Mouse (Mus musculus) erythroblast, embryonic 14.5 days (primary cell): ENCODE results near the gene Fhad1.

ENCODE experiments used
- GATA1 ChIP-seq: IDR thresholded peaks from 2 replicates; pipeline ENCODE4 v1.6.1; 2012; ENCODE audit warnings: low read length, inconsistent platforms, mixed read lengths
- TAL1 ChIP-seq: IDR thresholded peaks from 3 replicates; pipeline ENCODE4 v1.6.1; 2012; ENCODE audit warnings: low read length, inconsistent platforms, mixed read lengths

GRCm38 (mm10) chr4:141954770-141955720 is 59.8 kb downstream of the Fhad1 start:
- TF ChIP-seq GATA1 = no peak
- TF ChIP-seq TAL1 = no peak
